Mouse (Mus musculus): ENCODE results near the gene Cxcl2. TPM values are rescaled to one million over a fixed set of nuclear protein-coding genes. Genes with fewer than 3 reads are reported as not detected.

Cxcl2 gene
- polyA plus RNA-seq, 1 experiment from 2014 or later: not detected

GRCm38 (mm10) chr5:90952731-90953481, 49.2 kb downstream of the Cxcl2 start:
- no peak for DNase-seq (ENCODE audit: low spot score)
- WGBS: 83% methylated on average over 8 of the region's 8 CpGs
- Histone ChIP-seq H3K9me3 (no peaks in the 10 kb centered on the region), H3K27ac (replicated peaks) (no peak overlapping the region), H3K4me1 (no peaks in the 10 kb centered on the region), H3K4me3 (no peak overlapping the region), H3K36me3 (replicated peaks) (peaks cover 7% of the 10 kb centered on the region; the same call in 1 of the 2 replicates), H3K27me3 (replicated peaks; ENCODE audit: low read depth, poor library complexity, severe bottlenecking) (no peaks in the 10 kb centered on the region)

Other genes with a start within 250 kb of the Cxcl2 start
- 0.30 and 0.37 TPM in 2 replicates for gene Cxcl5, start 144.5 kb upstream of the Cxcl2 start, polyA plus RNA-seq (2016; fragmentation: Nextera tagmentation; extraction: Ambion mirVana)
- gene Ppbp, start 135.4 kb upstream of the Cxcl2 start, polyA plus RNA-seq (2016; fragmentation: Nextera tagmentation; extraction: Ambion mirVana): 4.7 and 9.6 TPM in 2 replicates
- gene Pf4, start 131.4 kb upstream of the Cxcl2 start, polyA plus RNA-seq (2016; fragmentation: Nextera tagmentation; extraction: Ambion mirVana): 34.2 and 55.7 TPM in 2 replicates
- gene Cxcl3, start 117.8 kb upstream of the Cxcl2 start, polyA plus RNA-seq (2016; fragmentation: Nextera tagmentation; extraction: Ambion mirVana): 0.15 TPM in 1 of 2 replicates, not detected in the other
- gene Cxcl15, start 109.3 kb upstream of the Cxcl2 start, polyA plus RNA-seq (2016; fragmentation: Nextera tagmentation; extraction: Ambion mirVana): not detected in 2 replicates
- gene Cxcl1, start 12.6 kb upstream of the Cxcl2 start, polyA plus RNA-seq (2016; fragmentation: Nextera tagmentation; extraction: Ambion mirVana): 0.10 TPM in 1 of 2 replicates, not detected in the other
- gene Mthfd2l, start 27.2 kb downstream of the Cxcl2 start, polyA plus RNA-seq (2016; fragmentation: Nextera tagmentation; extraction: Ambion mirVana): 53.2 and 58.7 TPM in 2 replicates
- 0.30 and 0.45 TPM in 2 replicates for gene Epgn, start 123.6 kb downstream of the Cxcl2 start, polyA plus RNA-seq (2016; fragmentation: Nextera tagmentation; extraction: Ambion mirVana)
- gene Ereg, start 170.8 kb downstream of the Cxcl2 start, polyA plus RNA-seq (2016; fragmentation: Nextera tagmentation; extraction: Ambion mirVana): not detected in 2 replicates
- gene Areg, start 235.7 kb downstream of the Cxcl2 start, polyA plus RNA-seq (2016; fragmentation: Nextera tagmentation; extraction: Ambion mirVana): 0.16 TPM in 1 of 2 replicates, not detected in the other